Mouse (Mus musculus): Measurements from ENCODE around the gene Ptgfrn. TPM values are rescaled to one million over a fixed set of nuclear protein-coding genes. Genes with fewer than 3 reads are reported as not detected.

Ptgfrn gene
- polyA plus RNA-seq, 1 experiment, result 70.5 TPM

- Histone ChIP-seq H3K27ac (ENCODE audit: insufficient read depth, low read length) (no peak overlapping the region), H3K4me3 (ENCODE audit: insufficient read depth, low read length) (no peak overlapping the region), H3K4me1 (ENCODE audit: control insufficient read depth, insufficient read depth, low read length) (no peaks in the 10 kb centered on the region)
- TF ChIP-seq POLR2A (IDR thresholded peaks at IDR 0.05; ENCODE audit: low read depth, low read length), result no peak
- no peak for TF ChIP-seq CTCF (IDR thresholded peaks at IDR 0.05; ENCODE audit: borderline replicate concordance, insufficient read depth, low read length)
These were observed 29.9 kb upstream of the Ptgfrn start for GRCm38 (mm10) chr3:101139958-101140357.

GRCm38 (mm10) chr3:101136483-101136882, 26.4 kb upstream of the Ptgfrn start:
- Histone ChIP-seq H3K4me1 (ENCODE audit: control insufficient read depth, insufficient read depth, low read length) (no peaks in the 10 kb centered on the region), H3K27ac (ENCODE audit: insufficient read depth, low read length) (no peak overlapping the region), H3K4me3 (ENCODE audit: insufficient read depth, low read length) (no peak overlapping the region)
- no peak for TF ChIP-seq POLR2A (IDR thresholded peaks at IDR 0.05; ENCODE audit: low read depth, low read length)

- TF ChIP-seq POLR2A (IDR thresholded peaks at IDR 0.05; ENCODE audit: low read depth, low read length) (no peak), CTCF (IDR thresholded peaks at IDR 0.05; ENCODE audit: borderline replicate concordance, insufficient read depth, low read length) (no peak)
- no peaks in the 10 kb centered on the region for H3K4me1 ChIP-seq (ENCODE audit: control insufficient read depth, insufficient read depth, low read length)
- no peak overlapping the region for H3K4me3 ChIP-seq (ENCODE audit: insufficient read depth, low read length)
- no peak overlapping the region for H3K27ac ChIP-seq (ENCODE audit: insufficient read depth, low read length)
These were observed 24.8 kb upstream of the Ptgfrn start for GRCm38 (mm10) chr3:101134861-101135260.

GRCm38 (mm10) chr3:101132981-101133380, 22.9 kb upstream of the Ptgfrn start:
- TF ChIP-seq POLR2A (IDR thresholded peaks at IDR 0.05; ENCODE audit: low read depth, low read length) (no peak), CTCF (IDR thresholded peaks at IDR 0.05; ENCODE audit: borderline replicate concordance, insufficient read depth, low read length) (no peak)
- Histone ChIP-seq H3K4me3 (ENCODE audit: insufficient read depth, low read length) (no peak overlapping the region), H3K4me1 (ENCODE audit: control insufficient read depth, insufficient read depth, low read length) (no peaks in the 10 kb centered on the region), H3K27ac (ENCODE audit: insufficient read depth, low read length) (no peak overlapping the region)

GRCm38 (mm10) chr3:101131772-101132171, 21.7 kb upstream of the Ptgfrn start:
- Histone ChIP-seq H3K4me3 (ENCODE audit: insufficient read depth, low read length) (no peak overlapping the region), H3K4me1 (ENCODE audit: control insufficient read depth, insufficient read depth, low read length) (no peaks in the 10 kb centered on the region), H3K27ac (ENCODE audit: insufficient read depth, low read length) (no peak overlapping the region)
- TF ChIP-seq POLR2A (IDR thresholded peaks at IDR 0.05; ENCODE audit: low read depth, low read length) (no peak), CTCF (IDR thresholded peaks at IDR 0.05; ENCODE audit: borderline replicate concordance, insufficient read depth, low read length) (no peak)

GRCm38 (mm10) chr3:101130526-101130925, 20.4 kb upstream of the Ptgfrn start:
- no peak for TF ChIP-seq CTCF (IDR thresholded peaks at IDR 0.05; ENCODE audit: borderline replicate concordance, insufficient read depth, low read length)
- no peak for TF ChIP-seq POLR2A (IDR thresholded peaks at IDR 0.05; ENCODE audit: low read depth, low read length)
- Histone ChIP-seq H3K4me1 (ENCODE audit: control insufficient read depth, insufficient read depth, low read length) (no peaks in the 10 kb centered on the region), H3K4me3 (ENCODE audit: insufficient read depth, low read length) (no peak overlapping the region), H3K27ac (ENCODE audit: insufficient read depth, low read length) (no peak overlapping the region)

GRCm38 (mm10) chr3:101129620-101130019, 19.5 kb upstream of the Ptgfrn start:
- no peak overlapping the region for H3K27ac ChIP-seq (ENCODE audit: insufficient read depth, low read length)
- H3K4me3 ChIP-seq (ENCODE audit: insufficient read depth, low read length), result no peak overlapping the region
- no peaks in the 10 kb centered on the region for H3K4me1 ChIP-seq (ENCODE audit: control insufficient read depth, insufficient read depth, low read length)
- no peak for TF ChIP-seq POLR2A (IDR thresholded peaks at IDR 0.05; ENCODE audit: low read depth, low read length)
- no peak for TF ChIP-seq CTCF (IDR thresholded peaks at IDR 0.05; ENCODE audit: borderline replicate concordance, insufficient read depth, low read length)

GRCm38 (mm10) chr3:101129090-101129489, 19.0 kb upstream of the Ptgfrn start:
- H3K4me1 ChIP-seq (ENCODE audit: control insufficient read depth, insufficient read depth, low read length), result no peaks in the 10 kb centered on the region
- TF ChIP-seq CTCF (IDR thresholded peaks at IDR 0.05; ENCODE audit: borderline replicate concordance, insufficient read depth, low read length), result no peak
- TF ChIP-seq POLR2A (IDR thresholded peaks at IDR 0.05; ENCODE audit: low read depth, low read length), result no peak

GRCm38 (mm10) chr3:101127766-101128165, 17.7 kb upstream of the Ptgfrn start:
- no peak for TF ChIP-seq CTCF (IDR thresholded peaks at IDR 0.05; ENCODE audit: borderline replicate concordance, insufficient read depth, low read length)
- TF ChIP-seq POLR2A (IDR thresholded peaks at IDR 0.05; ENCODE audit: low read depth, low read length), result no peak
- no peak overlapping the region for H3K4me3 ChIP-seq (ENCODE audit: insufficient read depth, low read length)
- no peak overlapping the region for H3K27ac ChIP-seq (ENCODE audit: insufficient read depth, low read length)

More at GRCm38 (mm10) chr3:101129090-101129489, 19.0 kb upstream of the Ptgfrn start:
- no peak overlapping the region for H3K27ac ChIP-seq (ENCODE audit: insufficient read depth, low read length)
- H3K4me3 ChIP-seq (ENCODE audit: insufficient read depth, low read length), result no peak overlapping the region

GRCm38 (mm10) chr3:101124716-101125115, 14.6 kb upstream of the Ptgfrn start:
- Histone ChIP-seq H3K4me3 (ENCODE audit: insufficient read depth, low read length) (no peak overlapping the region), H3K4me1 (ENCODE audit: control insufficient read depth, insufficient read depth, low read length) (no peaks in the 10 kb centered on the region), H3K27ac (ENCODE audit: insufficient read depth, low read length) (no peak overlapping the region)
- TF ChIP-seq CTCF (IDR thresholded peaks at IDR 0.05; ENCODE audit: borderline replicate concordance, insufficient read depth, low read length) (no peak), POLR2A (IDR thresholded peaks at IDR 0.05; ENCODE audit: low read depth, low read length) (no peak)

More at GRCm38 (mm10) chr3:101127766-101128165, 17.7 kb upstream of the Ptgfrn start:
- H3K4me1 ChIP-seq (ENCODE audit: control insufficient read depth, insufficient read depth, low read length), result no peaks in the 10 kb centered on the region

GRCm38 (mm10) chr3:101122479-101122878, 12.4 kb upstream of the Ptgfrn start:
- no peak overlapping the region for H3K27ac ChIP-seq (ENCODE audit: insufficient read depth, low read length)
- H3K4me1 ChIP-seq (ENCODE audit: control insufficient read depth, insufficient read depth, low read length), result no peaks in the 10 kb centered on the region
- TF ChIP-seq POLR2A (IDR thresholded peaks at IDR 0.05; ENCODE audit: low read depth, low read length) (no peak), CTCF (IDR thresholded peaks at IDR 0.05; ENCODE audit: borderline replicate concordance, insufficient read depth, low read length) (no peak)
- no peak overlapping the region for H3K4me3 ChIP-seq (ENCODE audit: insufficient read depth, low read length)

Measured in embryonic fibroblast, embryonic 13.5 days (primary cell).